Mouse (Mus musculus) G1E-ER4 (cell line): ENCODE data around the gene Papss1. TPM values are rescaled to one million over a fixed set of nuclear protein-coding genes. Genes with fewer than 3 reads are reported as not detected.

Source experiments
- GATA1 ChIP-seq: IDR thresholded peaks from one replicate; pipeline ENCODE4 v1.8.0; 2012; ENCODE audit warnings: low read length, inconsistent platforms
- polyA plus RNA-seq: library from polyadenylated mRNA; stranded (reverse); fragments of >175 nt; gene quantifications from 2 replicates; pipeline ENCODE4 v1.2.3, GENCODE M21; 2012

The Papss1 gene
- polyA plus RNA-seq, 1 experiment, result 9.2 TPM

- no peak for TF ChIP-seq GATA1
These were observed 78.2 kb downstream of the Papss1 start for GRCm38 (mm10) chr3:131642681-131643292.

GRCm38 (mm10) chr3:131645203-131645602, 80.6 kb downstream of the Papss1 start:
- no peak for TF ChIP-seq GATA1

GRCm38 (mm10) chr3:131654366-131654765, 89.8 kb downstream of the Papss1 start:
- no peak for TF ChIP-seq GATA1

GRCm38 (mm10) chr3:131656032-131656431, 91.5 kb downstream of the Papss1 start:
- TF ChIP-seq GATA1, result no peak

GRCm38 (mm10) chr3:131660126-131660525, 95.6 kb downstream of the Papss1 start:
- TF ChIP-seq GATA1, result no peak

- TF ChIP-seq GATA1, result no peak
These were observed 96.1 kb downstream of the Papss1 start for GRCm38 (mm10) chr3:131660629-131661028.

GRCm38 (mm10) chr3:131662589-131663148, 98.1 kb downstream of the Papss1 start:
- TF ChIP-seq GATA1, result no peak

GRCm38 (mm10) chr3:131669910-131670309, 105.3 kb downstream of the Papss1 start:
- no peak for TF ChIP-seq GATA1

- TF ChIP-seq GATA1, result no peak
These were observed 121.5 kb downstream of the Papss1 start for GRCm38 (mm10) chr3:131686106-131686505.

- TF ChIP-seq GATA1, result no peak
These were observed 125.4 kb downstream of the Papss1 start for GRCm38 (mm10) chr3:131689949-131690348.

GRCm38 (mm10) chr3:131690543-131690942, 126.0 kb downstream of the Papss1 start:
- TF ChIP-seq GATA1, result no peak

- no peak for TF ChIP-seq GATA1
These were observed 126.6 kb downstream of the Papss1 start for GRCm38 (mm10) chr3:131691202-131691601.

Other genes starting within 250 kb of the Papss1 start
- not detected in 2 replicates for gene Sgms2, start 73.4 kb upstream of the Papss1 start, polyA plus RNA-seq